Mouse (Mus musculus) spleen, adult 2 months (tissue): ENCODE results near the gene Ankrd54.

Experiments
- CTCF ChIP-seq: fragments of 200-500 bp; IDR thresholded peaks from 2 replicates; pipeline ENCODE4 v1.5.1; 2011; ENCODE audit warnings: mild to moderate bottlenecking, inconsistent platforms; ENCODE audit not compliant: insufficient read depth, insufficient read length, insufficient replicate concordance; ENCODE audit errors: extremely low read depth
- POLR2A ChIP-seq: fragments of 200-500 bp; IDR thresholded peaks from 2 replicates; pipeline ENCODE4 v1.6.1; 2011; ENCODE audit warnings: low read depth, low read length, inconsistent platforms

- TF ChIP-seq POLR2A (no peak), CTCF (no peak)
Observed at GRCm38 (mm10) chr15:79068416-79068815, 5.7 kb upstream of the Ankrd54 start.
